Mouse (Mus musculus) liver, adult 2 months (tissue): ENCODE results near the gene Ttc39b. TPM values are rescaled to one million over a fixed set of nuclear protein-coding genes. Genes with fewer than 3 reads are reported as not detected.

Experiments
- DNase-seq: peaks from one replicate; pipeline ENCODE4 v3.0.0-alpha.2; 2011; ENCODE audit warnings: low read depth, low spot score; ENCODE audit errors: extremely low read depth
- H3K27ac ChIP-seq: fragments of 200-500 bp; replicated peaks from 2 replicates; pipeline ENCODE4 v1.5.1; 2012; ENCODE audit warnings: low read depth, mild to moderate bottlenecking, control low read depth, inconsistent platforms, low read length; ENCODE audit not compliant: insufficient read depth
- H3K27me3 ChIP-seq: fragments of 200-500 bp; 2 replicates; pipeline ENCODE4 v1.6.1; 2012; ENCODE audit warnings: mild to moderate bottlenecking, moderate library complexity, low read length, inconsistent platforms; ENCODE audit not compliant: control insufficient read depth, insufficient read depth
- H3K36me3 ChIP-seq: fragments of 200-500 bp; 2 replicates; pipeline ENCODE4 v1.6.1; 2012; ENCODE audit warnings: low read length, inconsistent platforms; ENCODE audit not compliant: control insufficient read depth, insufficient read depth
- H3K4me1 ChIP-seq: fragments of 200-500 bp; 2 replicates; pipeline ENCODE4 v1.6.1; 2011; ENCODE audit warnings: low read length; ENCODE audit not compliant: control insufficient read depth, insufficient read depth
- H3K4me3 ChIP-seq: fragments of 200-500 bp; 2 replicates; pipeline ENCODE4 v1.5.1; 2011; ENCODE audit warnings: low read depth, mild to moderate bottlenecking, control low read depth, low read length, moderate library complexity; ENCODE audit not compliant: insufficient read depth
- H3K79me2 ChIP-seq: fragments of 200-500 bp; 2 replicates; pipeline ENCODE4 v1.6.1; 2012; ENCODE audit warnings: inconsistent platforms, mild to moderate bottlenecking, low read length, moderate library complexity; ENCODE audit not compliant: control insufficient read depth, insufficient read depth
- H3K9ac ChIP-seq: fragments of 200-500 bp; 2 replicates; pipeline ENCODE4 v1.6.1; 2012; ENCODE audit warnings: low read depth, mild to moderate bottlenecking, control low read depth, inconsistent platforms, low read length
- CTCF ChIP-seq: fragments of 200-500 bp; IDR thresholded peaks from 2 replicates; pipeline ENCODE4 v1.5.1; 2011; ENCODE audit warnings: low read depth, low read length, control low read depth
- POLR2A ChIP-seq: fragments of 200-500 bp; IDR thresholded peaks from 2 replicates; pipeline ENCODE4 v1.6.1; 2011; ENCODE audit warnings: low read length, control low read depth; ENCODE audit not compliant: insufficient read depth; ENCODE audit errors: extremely low read depth
- WGBS: fragments of 180-500 bp; shearing (Covaris S2); methylation state at CpG from one replicate; pipeline ENCODE4 v1.1.7; 2018; 5-methylcytosine and 5-hydroxymethylcytosine counted together
- polyA plus RNA-seq: library from polyadenylated mRNA; depleted of rRNA; stranded (reverse); fragments of >200 nt; gene quantifications from 2 replicates; pipeline ENCODE4 v1.2.3, GENCODE M21; 2012
- total RNA-seq: library from RNA; depleted of rRNA; stranded (reverse); fragments of >200 nt; gene quantifications from 2 replicates; pipeline ENCODE4 v1.2.3, GENCODE M21; 2014

The Ttc39b gene
- total and polyA plus RNA-seq, 2 experiments: 6.7 to 21.0 TPM

GRCm38 (mm10) chr4:83323201-83323903, 703 bp downstream of the Ttc39b start:
- Histone ChIP-seq H3K4me3 (peak overlapping the region; percentile 87), H3K4me1 (peaks cover 6% of the 10 kb centered on the region), H3K36me3 (no peaks in the 10 kb centered on the region), H3K27me3 (no peaks in the 10 kb centered on the region), H3K9ac (peak overlapping the region; percentile 96), H3K79me2 (peaks cover 17% of the 10 kb centered on the region; the same call in 1 of the 2 replicates), H3K27ac (peak overlapping the region; percentile 84)
- 3% methylated on average over 48 of the region's 48 CpGs for WGBS
- DNase-seq: peak; percentile 58
- 0 out of 2 replicates have a peak, but pooled peaks have one; percentile 22 for TF ChIP-seq CTCF
- no peak for TF ChIP-seq POLR2A

GRCm38 (mm10) chr4:83319736-83320135, 4.3 kb downstream of the Ttc39b start:
- no peaks in the 10 kb centered on the region for H3K36me3 ChIP-seq
- no peak overlapping the region for H3K9ac ChIP-seq
- DNase-seq: no peak
- peaks cover 21% of the 10 kb centered on the region for H3K4me1 ChIP-seq
- no peak overlapping the region for H3K4me3 ChIP-seq
- TF ChIP-seq POLR2A: no peak
- no peak for TF ChIP-seq CTCF
- no peaks in the 10 kb centered on the region for H3K27me3 ChIP-seq
- H3K27ac ChIP-seq: no peak overlapping the region
- H3K79me2 ChIP-seq: peaks cover 24% of the 10 kb centered on the region; the same call in 1 of the 2 replicates
- WGBS: over 99% methylated on average over 4 of the region's 4 CpGs

DNA sequence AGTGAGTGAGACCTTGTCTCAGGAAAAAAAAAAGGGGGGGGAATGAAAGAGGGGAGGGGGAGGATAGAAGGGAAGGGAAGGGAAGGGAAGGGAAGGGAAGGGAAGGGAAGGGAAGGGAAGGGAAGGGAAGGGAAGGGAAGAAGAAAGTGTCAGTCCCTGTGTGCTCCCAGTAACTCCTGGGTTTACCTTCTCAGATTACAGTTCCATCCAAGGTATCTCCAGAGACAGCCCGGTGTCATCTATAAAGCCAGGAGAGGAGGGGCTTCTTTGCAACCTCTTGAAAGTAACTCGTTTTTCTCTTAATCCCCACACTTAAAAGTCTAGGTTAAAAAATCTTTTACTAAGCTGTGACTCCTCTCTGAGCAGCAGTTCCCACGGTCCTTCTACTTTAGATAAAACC, 5.3 kb downstream of the Ttc39b start:
- no peak for TF ChIP-seq POLR2A
- no peak for TF ChIP-seq CTCF
- no peaks in the 10 kb centered on the region for H3K36me3 ChIP-seq
- peaks cover 33% of the 10 kb centered on the region; the same call in 1 of the 2 replicates for H3K79me2 ChIP-seq
- H3K4me3 ChIP-seq: no peak overlapping the region
- H3K4me1 ChIP-seq: peaks cover 18% of the 10 kb centered on the region
- H3K27ac ChIP-seq: no peak overlapping the region
- no peak for DNase-seq
- WGBS: 52% methylated on average over 3 of the region's 3 CpGs
- H3K27me3 ChIP-seq: no peaks in the 10 kb centered on the region
- H3K9ac ChIP-seq: no peak overlapping the region

DNA sequence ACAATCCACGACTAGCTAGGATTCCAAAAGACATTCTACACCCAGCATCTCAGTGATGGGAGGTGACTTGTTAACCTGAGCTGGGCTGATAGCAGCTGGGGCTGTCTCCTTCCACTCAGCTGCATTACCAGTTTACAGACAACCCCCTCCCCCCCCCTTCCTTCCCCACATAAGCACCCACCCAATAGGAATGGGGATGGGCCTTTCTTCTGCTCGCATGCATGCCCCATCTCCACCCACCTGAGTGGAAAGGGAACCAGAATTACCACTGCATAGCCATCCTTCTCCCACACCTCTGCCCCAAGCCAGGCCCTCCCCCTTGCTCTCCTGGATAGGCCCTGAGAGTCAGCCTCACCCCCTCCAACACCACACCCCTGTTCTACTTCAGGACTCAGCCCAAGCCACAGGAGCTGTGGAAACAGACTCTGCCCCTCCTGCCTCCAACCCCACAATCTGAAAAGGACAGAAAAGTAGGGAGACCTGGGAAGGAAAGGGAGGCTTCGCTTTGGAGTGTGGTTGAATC, 6.2 kb downstream of the Ttc39b start:
- no peak for DNase-seq
- no peaks in the 10 kb centered on the region for H3K36me3 ChIP-seq
- peaks cover 37% of the 10 kb centered on the region; the same call in 1 of the 2 replicates for H3K79me2 ChIP-seq
- peaks cover 15% of the 10 kb centered on the region for H3K4me1 ChIP-seq
- no peak overlapping the region for H3K4me3 ChIP-seq
- H3K27me3 ChIP-seq: no peaks in the 10 kb centered on the region
- H3K27ac ChIP-seq: no peak overlapping the region
- H3K9ac ChIP-seq: no peak overlapping the region
- 84% methylated on average over 3 of the region's 3 CpGs for WGBS
- TF ChIP-seq CTCF (no peak), POLR2A (no peak)

- Histone ChIP-seq H3K36me3 (no peaks in the 10 kb centered on the region), H3K4me3 (no peak overlapping the region), H3K27me3 (no peaks in the 10 kb centered on the region), H3K27ac (peak overlapping the region; percentile 55; the same call in 1 of the 2 replicates), H3K4me1 (peaks cover 18% of the 10 kb centered on the region), H3K79me2 (peaks cover 42% of the 10 kb centered on the region; the same call in 1 of the 2 replicates), H3K9ac (no peak overlapping the region)
- no peak for TF ChIP-seq POLR2A
- TF ChIP-seq CTCF: no peak
- no peak for DNase-seq
- 66% methylated on average over 3 of the region's 3 CpGs for WGBS
Observed at GRCm38 (mm10) chr4:83316718-83317117, 7.3 kb downstream of the Ttc39b start.

- whole genome bisulfite sequencing: 26% methylated on average over 4 of the region's 4 CpGs
- no peaks in the 10 kb centered on the region for H3K27me3 ChIP-seq
- H3K36me3 ChIP-seq: no peaks in the 10 kb centered on the region
- DNase-seq: peak; percentile 75
- TF ChIP-seq POLR2A (no peak), CTCF (no peak)
- H3K79me2 ChIP-seq: peaks cover 43% of the 10 kb centered on the region
- H3K4me3 ChIP-seq: 0 out of 2 replicates have a peak overlapping the region, but pooled peaks have one; percentile 20
- peaks cover 22% of the 10 kb centered on the region for H3K4me1 ChIP-seq
- peak overlapping the region; percentile 35 for H3K9ac ChIP-seq
- H3K27ac ChIP-seq: peak overlapping the region; percentile 81
Observed at GRCm38 (mm10) chr4:83315930-83316329, 8.1 kb downstream of the Ttc39b start.
